Mouse (Mus musculus): ENCODE measurements around the gene Rasa3. TPM values are rescaled to one million over a fixed set of nuclear protein-coding genes. Genes with fewer than 3 reads are reported as not detected.

The Rasa3 gene
- total RNA-seq, 1 experiment from 2014 or later: 104 TPM

Other genes starting within 250 kb of the Rasa3 start
- not detected in 2 replicates for gene Tmem255b, start 242.4 kb downstream of the Rasa3 start, total RNA-seq (2017)
- gene Gas6, start 183.1 kb downstream of the Rasa3 start, total RNA-seq (2017): 14.1 and 17.4 TPM in 2 replicates
- 0.38 TPM in 1 of 2 replicates, not detected in the other for gene 1700029H14Rik, start 115.1 kb downstream of the Rasa3 start, total RNA-seq (2017)
- not detected in 2 replicates for gene Cfap97d2, start 28.3 kb upstream of the Rasa3 start, total RNA-seq (2017)
- gene Cdc16, start 80.1 kb upstream of the Rasa3 start, total RNA-seq (2017): 52.3 and 64.4 TPM in 2 replicates
- gene Upf3a, start 108.0 kb upstream of the Rasa3 start, total RNA-seq (2017): 26.6 and 40.5 TPM in 2 replicates
- gene AF366264, start 160.8 kb upstream of the Rasa3 start, total RNA-seq (2017): not detected in 2 replicates
- 27.6 and 28.6 TPM in 2 replicates for gene Champ1, start 192.0 kb upstream of the Rasa3 start, total RNA-seq (2017)
- gene Coprs, start 212.7 kb upstream of the Rasa3 start, total RNA-seq (2017): 2.1 and 2.5 TPM in 2 replicates